Mouse (Mus musculus) liver, embryonic 12.5 days (tissue): ENCODE results near the gene Cyp2d10. TPM values are rescaled to one million over a fixed set of nuclear protein-coding genes. Genes with fewer than 3 reads are reported as not detected.
A peak's percentile ranks its signal among the peaks of the same experiment; 100 is the strongest.
"Not testable (repeated sequence)": the region's sequence is repeated elsewhere in the genome, so short reads cannot be mapped to it uniquely, and the experiment has no call there.

ENCODE experiments used
- ATAC-seq: fragments of 200-750 bp; cut with Nextera tagmentation; 2 replicates; pipeline ENCODE4 v1.8.0; 2017; ENCODE audit warnings: moderate number of reproducible peaks, mild to moderate bottlenecking, moderate library complexity
- H3K27ac ChIP-seq: fragments of 300-500 bp; sonication (generic); 2 replicates; pipeline ENCODE4 v1.5.1; 2016; ENCODE audit warnings: mild to moderate bottlenecking
- H3K27me3 ChIP-seq: fragments of 300-500 bp; sonication (generic); replicated peaks from 2 replicates; pipeline ENCODE4 v1.6.1; 2016; ENCODE audit warnings: mild to moderate bottlenecking, moderate library complexity
- H3K36me3 ChIP-seq: fragments of 300-500 bp; sonication (generic); 2 replicates; pipeline ENCODE4 v1.6.1; 2016; ENCODE audit warnings: mild to moderate bottlenecking, moderate library complexity
- H3K4me1 ChIP-seq: fragments of 300-500 bp; sonication (generic); 2 replicates; pipeline ENCODE4 v1.6.1; 2016
- H3K4me2 ChIP-seq: fragments of 300-500 bp; sonication (generic); 2 replicates; pipeline ENCODE4 v1.6.1; 2016; ENCODE audit warnings: mild to moderate bottlenecking, moderate library complexity
- H3K4me3 ChIP-seq: fragments of 300-500 bp; sonication (generic); 2 replicates; pipeline ENCODE4 v1.5.1; 2016; ENCODE audit warnings: mild to moderate bottlenecking, moderate library complexity
- H3K9ac ChIP-seq: fragments of 300-500 bp; sonication (generic); 2 replicates; pipeline ENCODE4 v1.6.1; 2016; ENCODE audit warnings: mild to moderate bottlenecking, moderate library complexity
- H3K9me3 ChIP-seq: fragments of 300-500 bp; sonication (generic); replicated peaks from 2 replicates; pipeline ENCODE4 v1.6.1; 2016; ENCODE audit warnings: mild to moderate bottlenecking, moderate library complexity
- WGBS: fragments of 180-500 bp; shearing (Covaris S2); methylation state at CpG from one replicate; pipeline ENCODE4 v1.1.7; 2016; ENCODE audit not compliant: insufficient replicate concordance; 5-methylcytosine and 5-hydroxymethylcytosine counted together
- polyA plus RNA-seq: library from polyadenylated mRNA; unstranded; fragments of >200 nt; fragmentation: Nextera tagmentation; extraction: Ambion mirVana; gene quantifications from 2 replicates; pipeline ENCODE4 v1.2.1, GENCODE M21; 2016

Gene Cyp2d10
- polyA plus RNA-seq, 1 experiment from 2014 or later: 11.2 TPM

DNA sequence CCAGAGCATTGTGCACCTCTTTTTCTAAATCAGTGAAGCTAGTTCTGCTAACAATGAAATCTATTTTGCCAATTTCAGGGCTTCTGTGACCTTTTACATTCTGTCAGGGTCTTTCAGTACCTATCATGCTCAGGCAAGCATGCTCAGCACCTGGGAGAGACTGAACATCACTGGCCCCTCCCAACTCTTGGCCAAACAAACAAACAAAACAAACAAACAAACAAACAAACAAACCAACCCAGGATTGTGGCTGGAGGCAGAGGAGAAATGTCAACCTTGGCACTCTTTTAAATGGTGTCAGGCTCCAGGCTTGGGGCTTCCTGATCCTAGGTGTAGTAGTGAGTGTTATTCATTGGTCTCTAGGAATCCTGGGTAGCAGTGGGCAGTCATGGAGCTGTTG, 26.1 kb upstream of the Cyp2d10 start, which contains the start of gene Cyp2d9:
Gene Cyp2d9 (plus strand): TSS at position 301 of the 400 bp plus-strand sequence.
- Histone ChIP-seq H3K4me3 (no peak within 1 kb of the TSS), H3K9me3 (no peaks in the 10 kb centered on the region), H3K9ac (no peak within 1 kb of the TSS), H3K36me3 (no peaks in the 10 kb centered on the region), H3K27ac (no peak within 1 kb of the TSS), H3K4me2 (no peak within 1 kb of the TSS), H3K27me3 (no peaks in the 10 kb centered on the region), H3K4me1 (no peaks in the 10 kb centered on the region)
- no peak for ATAC-seq

DNA sequence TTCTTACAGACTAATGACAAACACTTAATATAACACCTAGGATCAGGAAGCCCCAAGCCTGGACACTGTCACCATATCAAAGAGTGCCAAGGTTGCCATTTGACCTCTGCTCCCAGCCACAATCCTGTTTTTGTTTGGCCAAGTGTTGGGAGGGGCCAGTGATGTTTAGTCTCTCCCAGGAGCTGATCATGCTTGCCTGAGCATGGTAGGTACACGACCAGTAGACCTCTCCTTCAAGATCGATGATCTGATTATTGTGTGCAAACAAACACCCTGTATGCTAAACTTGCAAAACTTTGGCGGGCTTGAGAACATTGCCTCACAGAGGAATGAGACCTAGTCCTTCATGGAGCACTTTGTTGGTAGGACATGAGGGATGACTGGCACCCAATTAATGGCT, 16.5 kb upstream of the Cyp2d10 start:
- Histone ChIP-seq H3K36me3 (no peaks in the 10 kb centered on the region), H3K4me3 (no peak overlapping the region), H3K9me3 (no peaks in the 10 kb centered on the region), H3K27ac (no peak overlapping the region), H3K4me1 (no peaks in the 10 kb centered on the region), H3K4me2 (no peak overlapping the region), H3K27me3 (no peaks in the 10 kb centered on the region), H3K9ac (no peak overlapping the region)
- ATAC-seq: no peak
- 45% methylated on average over 3 of the region's 3 CpGs for WGBS

DNA sequence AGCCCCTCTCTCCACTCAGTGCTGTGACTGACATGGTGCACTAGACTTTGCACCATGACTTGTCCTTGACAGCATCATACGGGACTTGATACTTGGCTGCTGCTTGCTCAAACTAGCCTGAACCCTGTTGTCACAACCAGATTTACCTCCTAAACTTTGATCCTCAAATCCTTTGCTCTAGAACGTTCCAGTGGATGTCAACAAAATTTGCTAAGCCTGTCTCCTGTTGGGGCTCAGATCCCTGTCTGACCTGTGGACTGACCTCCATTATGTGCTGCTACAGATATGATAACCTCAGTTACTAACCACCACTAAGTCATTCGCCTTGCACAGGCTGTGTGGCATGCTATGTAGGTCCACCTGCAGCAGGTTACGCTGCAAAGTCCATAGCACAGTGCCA, 15.9 kb upstream of the Cyp2d10 start:
- Histone ChIP-seq H3K9me3 (no peaks in the 10 kb centered on the region), H3K27ac (no peak overlapping the region), H3K36me3 (no peaks in the 10 kb centered on the region), H3K27me3 (no peaks in the 10 kb centered on the region), H3K4me2 (no peak overlapping the region), H3K9ac (no peak overlapping the region), H3K4me3 (no peak overlapping the region), H3K4me1 (no peaks in the 10 kb centered on the region)
- no peak for ATAC-seq
- 53% methylated on average over 4 of the region's 4 CpGs for WGBS

DNA sequence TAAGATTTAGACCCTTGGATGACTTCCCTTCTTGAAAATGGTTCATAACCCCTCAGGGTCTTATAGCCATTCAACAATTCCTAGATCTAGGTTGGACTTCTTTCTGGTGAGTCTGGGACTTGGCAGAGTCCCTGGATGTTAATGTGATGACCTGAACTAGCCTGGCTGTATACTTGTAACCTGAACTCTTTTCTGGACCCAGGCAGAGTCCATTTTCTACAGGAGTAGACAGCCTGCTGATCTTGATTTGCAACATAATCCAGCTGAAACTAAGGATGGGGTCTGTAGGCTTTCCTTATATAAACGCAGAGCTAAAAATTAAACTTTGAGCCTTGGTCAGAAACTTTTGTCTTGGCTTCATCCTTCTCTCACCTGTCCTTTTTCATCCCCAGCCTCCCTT, 11.6 kb upstream of the Cyp2d10 start:
- Histone ChIP-seq H3K4me1 (peaks cover 7% of the 10 kb centered on the region; the same call in 1 of the 2 replicates), H3K9me3 (no peaks in the 10 kb centered on the region), H3K9ac (no peak overlapping the region), H3K27ac (no peak overlapping the region), H3K36me3 (no peaks in the 10 kb centered on the region), H3K4me2 (no peak overlapping the region), H3K4me3 (no peak overlapping the region), H3K27me3 (no peaks in the 10 kb centered on the region)
- WGBS: 65% methylated on average over 1 of the region's 1 CpGs
- no peak for ATAC-seq

DNA sequence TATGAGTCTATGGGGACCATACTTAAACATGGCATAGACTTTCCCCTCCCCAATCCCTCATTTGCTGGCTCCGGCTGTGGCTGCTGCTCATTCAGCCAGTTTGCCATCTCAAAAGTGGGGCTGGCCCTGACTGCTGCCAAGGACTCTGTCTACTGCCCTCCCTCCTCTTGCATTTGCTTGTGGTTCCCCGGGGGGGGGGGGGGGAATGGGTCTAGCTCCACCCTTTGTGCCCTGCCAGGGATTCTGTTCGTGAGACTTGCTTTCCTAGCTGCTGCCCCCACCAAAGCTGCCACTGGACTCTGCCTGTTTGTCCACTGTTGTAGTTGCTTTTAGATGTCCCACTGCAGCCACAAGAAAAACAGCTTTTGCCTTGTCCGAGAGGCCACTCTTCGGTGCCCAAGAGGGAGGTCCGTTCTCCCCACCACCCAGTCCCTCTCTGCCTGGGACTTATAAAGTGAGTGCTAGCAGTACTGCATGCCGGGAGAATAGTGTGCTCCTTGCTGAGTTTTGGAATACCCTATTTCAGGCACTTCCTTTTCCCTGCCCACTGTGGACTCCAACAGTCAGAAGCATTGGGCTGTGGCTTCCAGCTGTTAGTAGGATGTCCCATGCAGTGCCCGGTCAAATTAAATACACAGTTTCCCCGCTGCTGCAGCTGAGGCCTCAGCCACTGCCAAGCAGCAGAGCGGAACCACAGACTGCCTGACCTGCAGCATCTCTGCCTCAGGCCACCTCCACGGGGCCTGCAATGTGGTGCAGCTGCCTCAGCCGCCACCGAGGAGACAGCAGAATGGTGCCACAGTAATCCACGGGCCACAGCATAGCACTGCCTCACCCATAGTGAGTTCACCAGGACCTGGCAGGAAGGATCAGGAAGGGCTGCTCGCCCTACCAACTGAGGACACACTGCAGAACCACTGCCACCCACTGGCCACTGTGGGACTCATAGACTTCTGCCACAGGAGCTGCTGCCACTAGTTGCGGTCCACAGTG, 10.1 kb upstream of the Cyp2d10 start:
- H3K9me3 ChIP-seq: no peaks in the 10 kb centered on the region
- H3K4me1 ChIP-seq: peaks cover 7% of the 10 kb centered on the region; the same call in 1 of the 2 replicates
- H3K27ac ChIP-seq: no peak overlapping the region
- no peaks in the 10 kb centered on the region for H3K36me3 ChIP-seq
- WGBS: 37% methylated on average over 16 of the region's 16 CpGs
- peak overlapping the region; percentile 30; the same call in 1 of the 2 replicates for H3K4me2 ChIP-seq
- no peak overlapping the region for H3K4me3 ChIP-seq
- no peaks in the 10 kb centered on the region for H3K27me3 ChIP-seq
- peak; percentile 65 for ATAC-seq
- no peak overlapping the region for H3K9ac ChIP-seq

DNA sequence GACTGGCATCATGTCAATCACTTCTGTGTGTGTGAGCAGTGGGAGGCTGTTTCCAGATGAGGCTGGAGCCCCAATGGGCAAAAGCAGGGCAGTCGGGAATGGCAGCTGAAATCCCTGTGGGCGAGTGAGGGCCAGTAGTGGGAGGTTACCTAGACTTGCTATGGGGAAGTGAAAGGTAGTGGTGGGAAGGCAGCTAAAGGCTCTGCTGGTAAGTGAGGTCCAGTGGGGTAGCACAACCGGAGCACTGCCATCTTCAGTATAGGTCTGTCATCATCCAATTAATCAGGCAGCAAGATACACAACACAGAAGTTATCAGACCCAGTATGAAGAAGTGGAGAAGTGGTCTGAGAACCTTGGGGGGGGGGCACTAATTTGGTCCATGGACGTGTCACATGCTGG, 541 bp upstream of the Cyp2d10 start:
- Histone ChIP-seq H3K4me3 (no peak overlapping the region), H3K27me3 (no peaks in the 10 kb centered on the region), H3K4me1 (no peaks in the 10 kb centered on the region), H3K36me3 (no peaks in the 10 kb centered on the region), H3K27ac (no peak overlapping the region), H3K4me2 (no peak overlapping the region), H3K9me3 (no peaks in the 10 kb centered on the region), H3K9ac (no peak overlapping the region)
- 68% methylated on average over 4 of the region's 4 CpGs for WGBS
- ATAC-seq: no peak

DNA sequence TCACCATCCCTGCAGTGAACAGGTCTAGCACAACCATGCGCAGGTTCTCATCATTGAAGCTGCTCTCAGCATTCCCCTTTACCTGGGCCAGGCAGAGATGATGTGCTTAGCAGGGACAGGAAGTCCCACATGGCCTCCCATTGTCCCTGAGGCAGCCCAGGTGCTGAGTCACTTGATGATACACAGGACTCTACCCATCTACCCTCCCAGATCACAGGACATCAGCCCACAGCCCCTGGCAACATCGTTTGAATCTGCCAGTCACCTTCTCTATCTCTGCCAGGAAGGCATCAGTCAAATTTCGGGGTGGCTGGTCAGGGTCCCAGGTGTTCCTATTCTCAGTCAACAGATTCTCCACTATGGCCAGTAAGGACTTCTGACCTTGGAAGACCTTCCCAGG, 2.8 kb downstream of the Cyp2d10 start:
- WGBS: 59% methylated on average over 3 of the region's 3 CpGs
- Histone ChIP-seq H3K27ac (no peak overlapping the region), H3K36me3 (no peaks in the 10 kb centered on the region), H3K4me2 (no peak overlapping the region), H3K9ac (no peak overlapping the region), H3K27me3 (no peaks in the 10 kb centered on the region), H3K4me1 (no peaks in the 10 kb centered on the region), H3K4me3 (no peak overlapping the region), H3K9me3 (no peaks in the 10 kb centered on the region)
- no peak for ATAC-seq

DNA sequence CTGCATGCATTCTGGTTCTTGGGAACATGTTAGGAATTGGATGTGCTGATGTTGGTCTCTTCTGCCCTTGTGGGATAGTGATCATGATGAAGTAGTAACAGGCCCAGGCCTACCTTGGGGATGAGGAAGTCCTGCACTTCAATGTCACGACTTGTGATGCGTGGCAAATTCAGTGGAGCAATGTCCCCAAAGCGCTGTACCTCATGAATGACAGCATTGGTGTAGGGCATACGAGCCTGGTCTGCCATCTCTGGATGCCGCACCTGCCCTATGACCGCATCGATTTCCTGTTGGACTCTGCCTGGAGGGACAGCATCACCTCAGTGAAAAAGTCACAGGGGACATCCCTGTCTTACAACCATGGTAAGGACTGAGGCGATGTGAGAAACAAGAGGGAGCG, 3.4 kb downstream of the Cyp2d10 start:
- Histone ChIP-seq H3K9me3 (no peaks in the 10 kb centered on the region), H3K27ac (no peak overlapping the region), H3K27me3 (no peaks in the 10 kb centered on the region), H3K4me1 (no peaks in the 10 kb centered on the region), H3K4me2 (no peak overlapping the region), H3K36me3 (no peaks in the 10 kb centered on the region), H3K9ac (no peak overlapping the region), H3K4me3 (no peak overlapping the region)
- WGBS: 74% methylated on average over 9 of the region's 9 CpGs
- ATAC-seq: no peak

DNA sequence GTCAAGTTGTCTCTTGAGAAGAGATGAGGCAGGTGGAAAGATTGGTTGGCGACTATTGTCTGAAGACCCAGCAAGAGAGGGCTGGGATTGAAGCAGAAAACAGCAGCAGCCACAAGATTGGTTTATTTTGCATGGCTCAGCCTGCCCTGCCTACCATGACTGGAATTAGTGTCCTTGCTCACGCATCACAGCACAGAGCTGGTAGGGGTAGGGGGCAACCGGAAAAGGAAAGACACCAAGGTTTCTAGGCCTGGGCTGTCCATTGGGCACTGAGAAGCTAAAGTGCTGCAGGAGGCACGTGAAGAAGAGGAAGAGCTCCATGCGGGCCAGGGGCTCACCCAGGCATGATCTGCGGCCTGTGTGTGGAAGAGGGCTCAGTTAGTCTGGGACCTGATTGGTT, 4.3 kb downstream of the Cyp2d10 start:
- H3K9ac ChIP-seq: no peak overlapping the region
- H3K27me3 ChIP-seq: no peaks in the 10 kb centered on the region
- H3K27ac ChIP-seq: no peak overlapping the region
- no peaks in the 10 kb centered on the region for H3K4me1 ChIP-seq
- H3K9me3 ChIP-seq: no peaks in the 10 kb centered on the region
- no peaks in the 10 kb centered on the region for H3K36me3 ChIP-seq
- no peak for ATAC-seq
- H3K4me3 ChIP-seq: no peak overlapping the region
- no peak overlapping the region for H3K4me2 ChIP-seq
- 58% methylated on average over 6 of the region's 6 CpGs for WGBS

DNA sequence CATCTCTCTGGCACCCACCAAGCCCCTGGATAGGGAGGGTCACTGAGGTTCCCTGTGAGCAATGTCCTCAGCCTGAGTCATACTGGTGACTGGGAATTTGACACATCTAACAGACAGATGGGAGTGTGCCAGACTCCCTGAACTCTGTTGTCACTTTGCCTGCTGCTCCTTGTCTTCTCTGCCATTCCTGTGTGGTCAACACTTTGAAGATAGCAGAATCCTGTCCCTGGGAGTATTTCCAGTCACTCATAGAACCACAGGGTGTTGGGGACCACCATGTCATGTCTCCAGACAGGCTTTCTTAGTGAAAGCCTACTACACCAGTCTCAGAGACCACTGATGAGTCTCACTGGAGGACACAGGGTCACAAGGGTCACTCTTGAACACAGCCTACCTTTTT, 4.9 kb downstream of the Cyp2d10 start:
- H3K36me3 ChIP-seq: no peaks in the 10 kb centered on the region
- no peaks in the 10 kb centered on the region for H3K27me3 ChIP-seq

DNA sequence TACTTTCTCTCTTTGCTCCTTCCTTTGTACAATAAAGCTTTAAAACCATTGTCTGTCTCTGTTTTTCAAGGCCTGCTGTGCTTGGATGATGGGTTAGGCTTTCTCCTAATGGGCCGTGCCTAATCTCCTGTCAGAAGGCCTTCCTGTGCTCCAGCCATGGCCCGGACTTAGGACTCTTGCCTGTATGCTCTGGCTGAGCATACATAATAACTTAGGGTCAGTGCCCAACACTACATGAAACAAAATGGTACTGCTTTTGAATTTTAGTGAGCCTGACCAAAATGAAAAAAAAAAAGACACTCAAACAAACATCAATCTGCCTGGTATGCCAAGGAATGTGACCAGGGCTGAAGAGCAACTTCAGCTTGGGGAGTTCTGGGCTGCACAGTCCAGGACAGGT, 5.5 kb downstream of the Cyp2d10 start:
- Histone ChIP-seq H3K4me1 (no peaks in the 10 kb centered on the region), H3K9ac (no peak overlapping the region), H3K27me3 (no peaks in the 10 kb centered on the region), H3K9me3 (no peaks in the 10 kb centered on the region), H3K4me3 (no peak overlapping the region), H3K36me3 (no peaks in the 10 kb centered on the region), H3K4me2 (no peak overlapping the region), H3K27ac (no peak overlapping the region)
- ATAC-seq: no peak
- whole genome bisulfite sequencing: 66% methylated on average over 2 of the region's 2 CpGs

More for the DNA sequence above, 4.9 kb downstream of the Cyp2d10 start:
- Histone ChIP-seq H3K27ac (no peak overlapping the region), H3K4me1 (no peaks in the 10 kb centered on the region), H3K4me3 (no peak overlapping the region), H3K9me3 (no peaks in the 10 kb centered on the region), H3K9ac (no peak overlapping the region), H3K4me2 (no peak overlapping the region)
- ATAC-seq: no peak

DNA sequence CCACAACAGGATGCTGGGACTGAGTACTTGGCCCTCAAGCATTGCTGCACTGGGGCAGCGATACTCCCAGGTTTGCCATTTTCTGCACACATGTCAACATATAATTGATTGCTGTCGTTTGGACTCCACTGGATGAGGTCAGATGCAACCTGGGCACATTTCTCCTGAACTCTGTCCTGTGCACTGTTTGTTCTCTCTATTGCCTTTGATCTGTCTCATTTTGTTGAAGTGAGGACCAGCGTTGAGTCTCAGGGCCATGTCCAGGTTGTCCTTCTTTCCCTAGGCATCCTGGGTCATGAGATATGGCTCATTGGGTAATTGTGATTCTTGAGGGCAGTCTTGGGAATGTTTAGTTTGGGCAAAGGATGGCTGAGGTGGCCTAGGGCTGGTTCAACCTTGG, 11.0 kb downstream of the Cyp2d10 start:
- H3K4me2 ChIP-seq, H3K4me3 ChIP-seq, H3K9me3 ChIP-seq, H3K27ac ChIP-seq, H3K36me3 ChIP-seq, H3K4me1 ChIP-seq, H3K9ac ChIP-seq, H3K27me3 ChIP-seq: not testable (repeated sequence)
- ATAC-seq: peak; percentile 27; the same call in 1 of the 2 replicates
- 63% methylated on average over 3 of the region's 3 CpGs for WGBS

DNA sequence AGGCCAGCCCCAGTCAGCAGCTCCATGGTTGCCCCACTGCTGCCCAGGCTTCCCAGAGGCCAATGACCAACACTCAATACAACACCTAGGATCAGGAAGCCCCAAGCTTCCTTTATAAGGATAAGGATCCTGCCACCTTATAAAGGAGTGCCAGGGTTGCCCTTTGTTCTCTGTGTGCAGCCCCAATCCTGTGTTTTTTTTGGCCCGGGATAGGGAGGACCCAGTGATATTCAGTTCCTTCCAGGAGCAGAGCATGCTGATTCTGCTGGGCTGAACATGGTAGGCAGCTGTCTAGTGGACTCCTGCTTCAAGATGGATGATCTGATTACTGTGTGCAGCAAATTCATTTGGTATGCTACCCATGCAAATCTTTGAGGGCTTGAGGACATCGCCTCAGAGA, 13.1 kb downstream of the Cyp2d10 start, which contains the start of gene Cyp2d11:
Gene Cyp2d11 (minus strand): TSS at position 101 of the 400 bp plus-strand sequence.
- H3K9me3 ChIP-seq, H3K36me3 ChIP-seq, ATAC-seq, H3K27me3 ChIP-seq, H3K4me3 ChIP-seq, H3K4me2 ChIP-seq, H3K9ac ChIP-seq, H3K27ac ChIP-seq, H3K4me1 ChIP-seq: not testable (repeated sequence)
- whole genome bisulfite sequencing: 67% methylated on average over 2 of the region's 2 CpGs
